Mouse (Mus musculus): ENCODE data around the gene Lhx8. TPM values are rescaled to one million over a fixed set of nuclear protein-coding genes. Genes with fewer than 3 reads are reported as not detected.

Gene Lhx8
- polyA plus RNA-seq, 1 experiment from 2014 or later = 25.1 TPM

GRCm38 (mm10) chr3:154284260-154284659 lies 46.2 kb downstream of the Lhx8 start:
- Histone ChIP-seq H3K27me3 (replicated peaks; ENCODE audit: control insufficient read depth, insufficient read depth, low read length) (no peaks in the 10 kb centered on the region), H3K4me1 (ENCODE audit: control insufficient read depth, insufficient read depth, low read length) (no peaks in the 10 kb centered on the region), H3K9ac (ENCODE audit: low read length) (no peak overlapping the region), H3K36me3 (ENCODE audit: control insufficient read depth, insufficient read depth, low read length) (no peaks in the 10 kb centered on the region), H3K4me2 (ENCODE audit: low read length) (no peak overlapping the region), H3K4me3 (ENCODE audit: low read depth, low read length) (no peak overlapping the region), H3K9me3 (replicated peaks; ENCODE audit: control insufficient read depth, low read length) (no peaks in the 10 kb centered on the region), H3K27ac (ENCODE audit: low read depth, low read length) (no peak overlapping the region)
- no peak for DNase-seq (ENCODE audit: low spot score)
- no peak for ATAC-seq
- 82% methylated on average over 3 of the region's 3 CpGs for WGBS

GRCm38 (mm10) chr3:154274681-154275080 lies 55.8 kb downstream of the Lhx8 start:
- DNase-seq (ENCODE audit: low spot score) (no peak), ATAC-seq (no peak)
- Histone ChIP-seq H3K9ac (ENCODE audit: low read length) (no peak overlapping the region), H3K9me3 (replicated peaks; ENCODE audit: control insufficient read depth, low read length) (no peaks in the 10 kb centered on the region), H3K4me1 (ENCODE audit: control insufficient read depth, insufficient read depth, low read length) (peaks cover 3% of the 10 kb centered on the region; the same call in 1 of the 2 replicates), H3K27ac (ENCODE audit: low read depth, low read length) (no peak overlapping the region), H3K27me3 (replicated peaks; ENCODE audit: control insufficient read depth, insufficient read depth, low read length) (no peaks in the 10 kb centered on the region), H3K36me3 (ENCODE audit: control insufficient read depth, insufficient read depth, low read length) (no peaks in the 10 kb centered on the region), H3K4me2 (ENCODE audit: low read length) (no peak overlapping the region), H3K4me3 (ENCODE audit: low read depth, low read length) (no peak overlapping the region)
- WGBS = 97% methylated on average over 3 of the region's 3 CpGs

DNA sequence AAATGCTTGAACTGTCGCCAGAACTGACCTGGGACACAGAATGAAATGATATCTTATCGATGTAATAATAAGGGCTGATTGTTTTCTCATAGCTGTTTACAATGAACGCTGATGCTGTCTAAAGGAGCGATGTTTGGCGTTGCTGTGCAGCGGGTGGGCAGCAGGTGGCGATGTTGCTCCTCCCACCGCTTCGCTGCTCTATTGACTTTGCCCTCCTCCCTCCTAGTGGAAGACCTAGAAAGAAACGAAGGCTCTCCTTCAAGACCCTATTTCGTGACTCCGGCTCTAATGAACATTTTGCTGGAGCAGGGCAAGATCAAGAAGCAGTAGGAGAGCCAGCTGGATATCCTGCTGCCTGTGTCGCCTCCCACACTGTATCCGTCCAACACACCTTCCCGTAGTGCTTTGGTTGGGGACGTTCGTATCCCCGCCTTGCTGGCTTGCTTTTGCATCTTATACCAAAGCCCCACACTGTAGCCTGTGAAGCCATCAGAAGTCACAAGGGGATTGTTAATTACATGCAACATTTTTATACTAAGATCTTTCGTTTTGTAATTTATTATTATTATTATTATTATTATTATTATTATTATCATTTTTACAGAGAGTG lies 60.6 kb downstream of the Lhx8 start:
- H3K4me1 ChIP-seq (ENCODE audit: control insufficient read depth, insufficient read depth, low read length) = peaks cover 3% of the 10 kb centered on the region; the same call in 1 of the 2 replicates
- no peaks in the 10 kb centered on the region for H3K9me3 ChIP-seq (replicated peaks; ENCODE audit: control insufficient read depth, low read length)
- H3K9ac ChIP-seq (ENCODE audit: low read length) = peak overlapping the region; percentile 55; the same call in 1 of the 2 replicates
- peak overlapping the region; percentile 17 for H3K4me3 ChIP-seq (ENCODE audit: low read depth, low read length)
- no peak overlapping the region for H3K27ac ChIP-seq (ENCODE audit: low read depth, low read length)
- no peaks in the 10 kb centered on the region for H3K27me3 ChIP-seq (replicated peaks; ENCODE audit: control insufficient read depth, insufficient read depth, low read length)
- H3K36me3 ChIP-seq (ENCODE audit: control insufficient read depth, insufficient read depth, low read length) = no peaks in the 10 kb centered on the region
- peak overlapping the region; percentile 55 for H3K4me2 ChIP-seq (ENCODE audit: low read length)
- DNase-seq (ENCODE audit: low spot score) = peak; percentile 85
- WGBS = 11% methylated on average over 19 of the region's 19 CpGs
- ATAC-seq = peak; percentile 91

DNA sequence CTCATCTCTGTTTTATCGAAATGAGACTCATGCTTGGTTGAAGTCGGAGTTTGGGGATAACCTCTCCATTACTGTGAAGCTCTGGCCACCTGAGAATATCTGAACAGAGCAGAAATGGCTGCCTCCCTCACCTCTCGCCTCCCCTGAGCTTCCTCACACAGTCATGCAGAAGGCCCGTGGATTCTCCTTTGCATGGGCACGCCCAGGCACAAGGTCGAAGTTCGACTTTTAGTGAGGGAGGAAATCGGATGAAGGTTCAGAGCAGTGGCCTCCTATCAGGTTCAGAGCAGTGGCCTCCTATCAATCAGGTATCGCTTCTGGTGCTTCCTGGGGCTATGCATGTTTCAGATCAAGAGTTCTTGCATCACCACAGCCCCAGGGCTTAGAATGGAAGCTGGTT lies 62.1 kb downstream of the Lhx8 start:
- Histone ChIP-seq H3K9ac (ENCODE audit: low read length) (no peak overlapping the region), H3K4me2 (ENCODE audit: low read length) (no peak overlapping the region), H3K27ac (ENCODE audit: low read depth, low read length) (no peak overlapping the region), H3K27me3 (replicated peaks; ENCODE audit: control insufficient read depth, insufficient read depth, low read length) (no peaks in the 10 kb centered on the region), H3K4me3 (ENCODE audit: low read depth, low read length) (no peak overlapping the region), H3K4me1 (ENCODE audit: control insufficient read depth, insufficient read depth, low read length) (peaks cover 3% of the 10 kb centered on the region; the same call in 1 of the 2 replicates), H3K9me3 (replicated peaks; ENCODE audit: control insufficient read depth, low read length) (no peaks in the 10 kb centered on the region), H3K36me3 (ENCODE audit: control insufficient read depth, insufficient read depth, low read length) (no peaks in the 10 kb centered on the region)
- ATAC-seq (no peak), DNase-seq (ENCODE audit: low spot score) (no peak)
- WGBS = 81% methylated on average over 9 of the region's 9 CpGs

GRCm38 (mm10) chr3:154257312-154257711 lies 73.1 kb downstream of the Lhx8 start:
- Histone ChIP-seq H3K27ac (ENCODE audit: low read depth, low read length) (no peak overlapping the region), H3K27me3 (replicated peaks; ENCODE audit: control insufficient read depth, insufficient read depth, low read length) (no peaks in the 10 kb centered on the region), H3K9ac (ENCODE audit: low read length) (no peak overlapping the region), H3K9me3 (replicated peaks; ENCODE audit: control insufficient read depth, low read length) (no peaks in the 10 kb centered on the region), H3K4me3 (ENCODE audit: low read depth, low read length) (no peak overlapping the region), H3K36me3 (ENCODE audit: control insufficient read depth, insufficient read depth, low read length) (no peaks in the 10 kb centered on the region), H3K4me2 (ENCODE audit: low read length) (no peak overlapping the region), H3K4me1 (ENCODE audit: control insufficient read depth, insufficient read depth, low read length) (no peaks in the 10 kb centered on the region)
- ATAC-seq (no peak), DNase-seq (ENCODE audit: low spot score) (no peak)
